Mouse (Mus musculus) spleen, adult 18-20 months (tissue): ENCODE results near the gene Arhgap15.

Experiments
- DNase-seq, 2 experiments: peaks; one replicate each; pipeline ENCODE4 v3.0.0; 2022; ENCODE audit warnings: mixed read lengths in 2 of 2

Arhgap15 gene

GRCm38 (mm10) chr2:44218317-44218716 is 469.7 kb downstream of the Arhgap15 start:
- DNase-seq = no peak

GRCm38 (mm10) chr2:44221686-44222085 is 473.1 kb downstream of the Arhgap15 start:
- DNase-seq = no peak

- no peak for DNase-seq
Measured at GRCm38 (mm10) chr2:44222176-44222753, 473.6 kb downstream of the Arhgap15 start.

- no peak for DNase-seq
Measured at GRCm38 (mm10) chr2:44234856-44235255, 486.2 kb downstream of the Arhgap15 start.

GRCm38 (mm10) chr2:44241657-44242454 is 493.2 kb downstream of the Arhgap15 start:
- DNase-seq = no peak

- DNase-seq = no peak
Measured at GRCm38 (mm10) chr2:44242628-44243255, 494.1 kb downstream of the Arhgap15 start.

- no peak for DNase-seq
Measured at GRCm38 (mm10) chr2:44255343-44255742, 506.7 kb downstream of the Arhgap15 start.

- DNase-seq = no peak
Measured at GRCm38 (mm10) chr2:44257946-44258345, 509.3 kb downstream of the Arhgap15 start.

GRCm38 (mm10) chr2:44271455-44272346 is 523.1 kb downstream of the Arhgap15 start:
- DNase-seq = no peak

- DNase-seq = no peak
Measured at GRCm38 (mm10) chr2:44272606-44273005, 524.0 kb downstream of the Arhgap15 start.

GRCm38 (mm10) chr2:44274425-44274824 is 525.8 kb downstream of the Arhgap15 start:
- no peak for DNase-seq

- DNase-seq = no peak
Measured at GRCm38 (mm10) chr2:44286181-44286719, 537.6 kb downstream of the Arhgap15 start.

GRCm38 (mm10) chr2:44299156-44299555 is 550.5 kb downstream of the Arhgap15 start:
- DNase-seq = no peak

GRCm38 (mm10) chr2:44299909-44300308 is 551.3 kb downstream of the Arhgap15 start:
- no peak for DNase-seq

- no peak for DNase-seq
Measured at GRCm38 (mm10) chr2:44300466-44300865, 551.8 kb downstream of the Arhgap15 start.

- no peak for DNase-seq
Measured at GRCm38 (mm10) chr2:44304261-44304970, 555.8 kb downstream of the Arhgap15 start.

GRCm38 (mm10) chr2:44304971-44305808 is 556.6 kb downstream of the Arhgap15 start:
- no peak for DNase-seq

- no peak for DNase-seq
Measured at GRCm38 (mm10) chr2:44306137-44306536, 557.5 kb downstream of the Arhgap15 start.

- no peak for DNase-seq
Measured at GRCm38 (mm10) chr2:44309124-44309523, 560.5 kb downstream of the Arhgap15 start.

- DNase-seq = no peak
Measured at GRCm38 (mm10) chr2:44309556-44309955, 560.9 kb downstream of the Arhgap15 start.
